Mouse (Mus musculus) left cerebral cortex, postnatal 4 days (tissue): ENCODE data around the gene Sdc4. TPM values are rescaled to one million over a fixed set of nuclear protein-coding genes. Genes with fewer than 3 reads are reported as not detected.

Experiments
- DNase-seq: peaks from one replicate; pipeline ENCODE4 v3.0.0-alpha.2; 2022
- intact Hi-C: fragments of 180-260 bp; cut with DNase I; formaldehyde crosslinking; loops from one replicate; pipeline ENCODE4 v1.15.1; 2025
- total RNA-seq, 2 experiments: library from RNA; stranded (reverse); gene quantifications; 2 replicates each; pipeline ENCODE4 v1.2.3; 2021

Sdc4 gene
- total RNA-seq, 2 experiments from 2014 or later: 9.6 to 12.6 TPM

GRCm38 (mm10) chr2:164433278-164433895 is 10.3 kb downstream of the Sdc4 start:
- no peak for DNase-seq
- intact Hi-C loops: no loop called here

GRCm38 (mm10) chr2:164432541-164433191 is 11.0 kb downstream of the Sdc4 start:
- intact Hi-C loops: no loop called here
- DNase-seq: no peak

- no peak for DNase-seq
These were observed 11.8 kb downstream of the Sdc4 start for GRCm38 (mm10) chr2:164431676-164432465.

GRCm38 (mm10) chr2:164430697-164431096 is 13.0 kb downstream of the Sdc4 start:
- no peak for DNase-seq
- intact Hi-C loops: no loop called here

More at GRCm38 (mm10) chr2:164431676-164432465, 11.8 kb downstream of the Sdc4 start:
- intact Hi-C loops: no loop called here

GRCm38 (mm10) chr2:164429881-164430615 is 13.6 kb downstream of the Sdc4 start:
- intact Hi-C loops: loop anchor here (10.0 kb wide), 1 partner anchor 135 kb away; the partner anchor contains the start of gene Wfdc2
- no peak for DNase-seq

GRCm38 (mm10) chr2:164428451-164428850 is 15.2 kb downstream of the Sdc4 start:
- intact Hi-C loops: loop anchor here (10.0 kb wide), 1 partner anchor 136 kb away; the partner anchor contains the start of gene Wfdc2
- DNase-seq: no peak

GRCm38 (mm10) chr2:164426952-164427351 is 16.7 kb downstream of the Sdc4 start:
- no peak for DNase-seq
- intact Hi-C loops: loop anchor here (10.0 kb wide), 1 partner anchor 138 kb away; the partner anchor contains the start of gene Wfdc2

GRCm38 (mm10) chr2:164426121-164426520 is 17.6 kb downstream of the Sdc4 start:
- no peak for DNase-seq
- intact Hi-C loops: loop anchor here (10.0 kb wide), 1 partner anchor 139 kb away; the partner anchor contains the start of gene Wfdc2

- intact Hi-C loops: loop anchor here (10.0 kb wide), 1 partner anchor 139 kb away; the partner anchor contains the start of gene Wfdc2
- peak; percentile 59 for DNase-seq
These were observed 18.3 kb downstream of the Sdc4 start for GRCm38 (mm10) chr2:164425401-164425800.

GRCm38 (mm10) chr2:164424406-164424805 is 19.3 kb downstream of the Sdc4 start:
- no peak for DNase-seq
- intact Hi-C loops: loop anchor here (10.0 kb wide), 1 partner anchor 140 kb away; the partner anchor contains the start of gene Wfdc2

- DNase-seq: no peak
- intact Hi-C loops: loop anchor here (10.0 kb wide), 1 partner anchor 141 kb away; the partner anchor contains the start of gene Wfdc2
These were observed 20.2 kb downstream of the Sdc4 start for GRCm38 (mm10) chr2:164423464-164423863.

GRCm38 (mm10) chr2:164422675-164423393 is 20.9 kb downstream of the Sdc4 start:
- intact Hi-C loops: loop anchor here (10.0 kb wide), 1 partner anchor 142 kb away; the partner anchor contains the start of gene Wfdc2
- no peak for DNase-seq

- intact Hi-C loops: loop anchor here (10.0 kb wide), 1 partner anchor 143 kb away; the partner anchor contains the start of gene Wfdc2
- no peak for DNase-seq
These were observed 21.7 kb downstream of the Sdc4 start for GRCm38 (mm10) chr2:164421979-164422378.

GRCm38 (mm10) chr2:164421306-164421705 is 22.4 kb downstream of the Sdc4 start:
- intact Hi-C loops: loop anchor here (10.0 kb wide), 1 partner anchor 143 kb away; the partner anchor contains the start of gene Wfdc2
- DNase-seq: no peak

- no peak for DNase-seq
- intact Hi-C loops: loop anchor here (5.0 to 10.0 kb wide), 2 partner anchors 38 to 115 kb away; partner anchors contain the start of gene Sys1
These were observed 24.2 kb downstream of the Sdc4 start for GRCm38 (mm10) chr2:164419489-164419888.

GRCm38 (mm10) chr2:164418308-164418875 is 25.3 kb downstream of the Sdc4 start:
- DNase-seq: no peak
- intact Hi-C loops: loop anchor here (5.0 to 10.0 kb wide), 2 partner anchors 39 to 116 kb away; partner anchors contain the start of gene Sys1

GRCm38 (mm10) chr2:164417198-164417597 is 26.5 kb downstream of the Sdc4 start:
- DNase-seq: peak; percentile 40
- intact Hi-C loops: loop anchor here (5.0 to 10.0 kb wide), 2 partner anchors 40 to 118 kb away; partner anchors contain the start of gene Sys1

GRCm38 (mm10) chr2:164414581-164414980 is 29.1 kb downstream of the Sdc4 start:
- intact Hi-C loops: loop anchor here (10.0 kb wide), 1 partner anchor 120 kb away; no protein-coding TSS in a partner anchor
- no peak for DNase-seq

- DNase-seq: no peak
- intact Hi-C loops: loop anchor here (10.0 kb wide), 1 partner anchor 121 kb away; no protein-coding TSS in a partner anchor
These were observed 29.5 kb downstream of the Sdc4 start for GRCm38 (mm10) chr2:164414167-164414566.
